ENCODE assay signal across 25 mouse cellular contexts in the genomic region with DNA sequence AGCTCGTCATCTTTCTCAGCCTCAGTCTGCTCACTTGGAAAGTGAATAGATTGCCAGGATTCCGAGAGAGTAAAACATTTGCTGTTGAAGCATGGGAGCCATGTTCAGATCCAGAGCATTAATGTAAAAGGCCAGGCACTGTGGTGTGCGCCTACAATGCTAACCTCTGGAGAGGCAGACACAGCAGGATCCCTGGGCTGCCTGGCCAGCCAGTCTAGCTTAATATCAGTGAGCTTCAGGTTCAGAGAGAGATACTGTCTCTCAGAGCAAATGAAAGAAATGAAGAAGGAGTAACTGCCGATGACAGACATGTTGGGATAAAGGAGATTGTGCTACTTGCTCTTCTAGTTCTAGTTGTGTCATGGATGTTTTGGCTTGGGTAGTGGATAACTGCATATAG.
DNase-seq lines count a peak whose midpoint lies in the region; ATAC-seq and TF ChIP-seq lines count a peak whose summit lies in the region.
"Had no signal": no experiment of that assay in that cellular context is flagged by ENCODE, and none has a peak within 500 bp of the region (broad histone marks: within the 10 kb centered on the region; RNA-seq: fewer than 3 reads in every experiment).

No protein-coding gene starts in this region.

- peak overlapping the region; percentile 77 for H3K27ac ChIP-seq in spleen, adult 2 months (ENCODE audit: insufficient read depth, low read length)
- peak overlapping the region; percentile 95 for H3K27ac ChIP-seq in liver, embryonic 13.5 days
- H3K27ac ChIP-seq in embryonic facial prominence, embryonic 10.5 days (replicated peaks) = no peak overlapping the region
- H3K27ac ChIP-seq in midbrain, embryonic 14.5 days (replicated peaks; ENCODE audit: low read depth, low read length) = no peak overlapping the region
- H3K27ac ChIP-seq: forebrain, embryonic 10.5 days; hindbrain, embryonic 10.5 days; left cerebral cortex, adult 2 months; limb, embryonic 15.5 days; macrophage; midbrain, embryonic 12.5 days had no signal

- no peaks in the 10 kb centered on the region for H3K9me3 ChIP-seq in liver, embryonic 13.5 days (replicated peaks)
- no peaks in the 10 kb centered on the region for H3K9me3 ChIP-seq in embryonic facial prominence, embryonic 10.5 days
- H3K9me3 ChIP-seq in midbrain, embryonic 14.5 days (ENCODE audit: control insufficient read depth, low read length) = no peaks in the 10 kb centered on the region
- H3K9me3 ChIP-seq: forebrain, embryonic 10.5 days; heart, embryonic 12.5 days; hindbrain, embryonic 10.5 days; limb, embryonic 15.5 days; midbrain, embryonic 12.5 days had no signal

- no peak for TF ChIP-seq CTCF in spleen, adult 2 months (IDR thresholded peaks at IDR 0.05; ENCODE audit: extremely low read depth, insufficient read depth, insufficient read length, insufficient replicate concordance)

- H3K36me3 ChIP-seq in spleen, adult 2 months (ENCODE audit: control insufficient read depth, insufficient read depth, low read length) = peaks cover 20% of the 10 kb centered on the region
- H3K36me3 ChIP-seq in liver, embryonic 13.5 days = no peaks in the 10 kb centered on the region
- H3K36me3 ChIP-seq in embryonic facial prominence, embryonic 10.5 days (replicated peaks) = no peaks in the 10 kb centered on the region
- H3K36me3 ChIP-seq in midbrain, embryonic 14.5 days (ENCODE audit: control insufficient read depth, insufficient read depth, low read length) = no peaks in the 10 kb centered on the region
- H3K36me3 ChIP-seq: forebrain, embryonic 10.5 days; heart, embryonic 12.5 days; hindbrain, embryonic 10.5 days; limb, embryonic 15.5 days; midbrain, embryonic 12.5 days had no signal

- peak overlapping the region; percentile 42 for H3K4me2 ChIP-seq in liver, embryonic 13.5 days
- no peak overlapping the region for H3K4me2 ChIP-seq in midbrain, embryonic 14.5 days (ENCODE audit: low read length)
- H3K4me2 ChIP-seq: limb, embryonic 15.5 days; midbrain, embryonic 12.5 days had no signal

- peaks cover 8% of the 10 kb centered on the region for H3K4me1 ChIP-seq in spleen, adult 2 months (ENCODE audit: control insufficient read depth, insufficient read depth, insufficient read length)
- peaks cover 91% of the 10 kb centered on the region for H3K4me1 ChIP-seq in liver, embryonic 13.5 days (replicated peaks)
- peaks cover 11% of the 10 kb centered on the region; the same call in 1 of the 2 replicates for H3K4me1 ChIP-seq in embryonic facial prominence, embryonic 10.5 days
- no peaks in the 10 kb centered on the region for H3K4me1 ChIP-seq in midbrain, embryonic 14.5 days (ENCODE audit: control insufficient read depth, insufficient read depth, low read length)
- H3K4me1 ChIP-seq: limb, embryonic 15.5 days had no signal

- TF ChIP-seq POLR2A in spleen, adult 2 months (IDR thresholded peaks at IDR 0.05; ENCODE audit: low read depth, low read length) = no peak

- peak overlapping the region; percentile 59 for H3K9ac ChIP-seq in liver, embryonic 13.5 days
- H3K9ac ChIP-seq in midbrain, embryonic 14.5 days (replicated peaks; ENCODE audit: low read length) = no peak overlapping the region
- H3K9ac ChIP-seq: heart, embryonic 12.5 days; limb, embryonic 15.5 days; midbrain, embryonic 12.5 days had no signal

- no peaks in the 10 kb centered on the region for H3K27me3 ChIP-seq in spleen, adult 2 months (ENCODE audit: control insufficient read depth, insufficient read depth, low read length)
- H3K27me3 ChIP-seq in liver, embryonic 13.5 days = no peaks in the 10 kb centered on the region
- H3K27me3 ChIP-seq in embryonic facial prominence, embryonic 10.5 days (replicated peaks; ENCODE audit: low read depth, poor library complexity, severe bottlenecking) = no peaks in the 10 kb centered on the region
- H3K27me3 ChIP-seq in midbrain, embryonic 14.5 days (ENCODE audit: control insufficient read depth, insufficient read depth, low read length) = no peaks in the 10 kb centered on the region
- H3K27me3 ChIP-seq: heart, embryonic 12.5 days; limb, embryonic 15.5 days; midbrain, embryonic 12.5 days had no signal

- peak; percentile 38 for ATAC-seq in erythroblast, adult 5-6 weeks (replicated peaks; ENCODE audit: low FRiP score, poor library complexity, severe bottlenecking)
- ATAC-seq in liver, embryonic 13.5 days (ENCODE audit: low read depth) = peak; percentile 46
- ATAC-seq in midbrain, embryonic 14.5 days (ENCODE audit: low FRiP score, low TSS enrichment) = no peak
- ATAC-seq: hindbrain, embryonic 16.5 days had no signal

- WGBS in spleen, adult 2 months = 76% methylated on average over 4 of the region's 4 CpGs
- 29% methylated on average over 4 of the region's 4 CpGs for WGBS in liver, embryonic 13.5 days (ENCODE audit: insufficient replicate concordance)
- WGBS in embryonic facial prominence, embryonic 10.5 days = 84% methylated on average over 4 of the region's 4 CpGs
- 81% methylated on average over 4 of the region's 4 CpGs for WGBS in midbrain, embryonic 14.5 days

- H3K4me3 ChIP-seq in spleen, adult 2 months (ENCODE audit: extremely low read depth, insufficient read depth, insufficient read length) = peak overlapping the region; percentile 51
- no peak overlapping the region for H3K4me3 ChIP-seq in liver, embryonic 13.5 days (replicated peaks)
- H3K4me3 ChIP-seq in embryonic facial prominence, embryonic 10.5 days = no peak overlapping the region
- no peak overlapping the region for H3K4me3 ChIP-seq in midbrain, embryonic 14.5 days (replicated peaks; ENCODE audit: low read depth, low read length)
- H3K4me3 ChIP-seq: forebrain, embryonic 10.5 days; heart, embryonic 12.5 days; hindbrain, embryonic 10.5 days; left cerebral cortex, adult 2 months; limb, embryonic 15.5 days; midbrain, embryonic 12.5 days had no signal

- no peak for DNase-seq in spleen, adult 2 months (ENCODE audit: low read depth in 1 of 2, low spot score in 2 of 2)
- no peak for DNase-seq in spleen, postnatal 36 days (ENCODE audit: low spot score in 2 of 2)
- DNase-seq in liver, embryonic 13.5 days = peak; percentile 47
- peak; percentile 30 for DNase-seq in naive thymus-derived CD4-positive, alpha-beta T cell, adult 2 months (ENCODE audit: low read depth)
- DNase-seq in embryonic facial prominence, embryonic 10.5 days (ENCODE audit: low spot score) = no peak
- DNase-seq in midbrain, embryonic 14.5 days = no peak
- DNase-seq in testis, postnatal 10 days (ENCODE audit: low spot score) = no peak
- DNase-seq: adrenal gland, adult 8-10 months; cerebellum, adult 8-10 months; cerebellum, postnatal 36 days; embryo, embryonic 11 days; heart, postnatal 10 days; kidney, postnatal 4 days; layer of hippocampus, adult 9-11 months; left cerebral cortex, postnatal 4 days; right cerebral cortex, postnatal 14 days had no signal

Comparison
In these comparisons a context has a peak if more than half of its experiments do, and no peak if none do; other contexts are left out.
1. DNase-seq: peak in liver, embryonic 13.5 days (single experiment) and naive thymus-derived CD4-positive, alpha-beta T cell, adult 2 months (single experiment); none in spleen, adult 2 months (0 of 2), spleen, postnatal 36 days (0 of 2), embryonic facial prominence, embryonic 10.5 days (single experiment), midbrain, embryonic 14.5 days (single experiment) and testis, postnatal 10 days (single experiment).
2. H3K27ac ChIP-seq: peak in spleen, adult 2 months (single experiment) and liver, embryonic 13.5 days (single experiment); none in embryonic facial prominence, embryonic 10.5 days (single experiment) and midbrain, embryonic 14.5 days (single experiment).